Mouse (Mus musculus) CD8-positive naive resting alpha-beta T cell, adult 2 months (primary cell): ENCODE results near the gene Zbed4.
A peak's percentile ranks its signal among the peaks of the same experiment; 100 is the strongest.
"Not testable (repeated sequence)": the region's sequence is repeated elsewhere in the genome, so short reads cannot be mapped to it uniquely, and the experiment has no call there.

ENCODE experiments used
- DNase-seq, 2 experiments: peaks; one replicate each; pipeline ENCODE4 v3.0.0; 2022; ENCODE audit warnings: low read depth in 2 of 2, low spot score in 2 of 2

Zbed4 gene

GRCm38 (mm10) chr15:88736166-88736565 lies 15.3 kb upstream of the Zbed4 start:
- peak in 1 of 2 experiments; percentile 13 for DNase-seq

GRCm38 (mm10) chr15:88738466-88738865 lies 13.0 kb upstream of the Zbed4 start:
- DNase-seq, result no peak

- DNase-seq, result no peak
Observed at GRCm38 (mm10) chr15:88741366-88741765, 10.1 kb upstream of the Zbed4 start.

- not testable (repeated sequence) for DNase-seq
Observed at GRCm38 (mm10) chr15:88743371-88743770, 8.1 kb upstream of the Zbed4 start.

GRCm38 (mm10) chr15:88745347-88745746 lies 6.1 kb upstream of the Zbed4 start:
- DNase-seq, result no peak

GRCm38 (mm10) chr15:88745926-88746325 lies 5.5 kb upstream of the Zbed4 start:
- no peak for DNase-seq

GRCm38 (mm10) chr15:88749617-88750016 lies 1.8 kb upstream of the Zbed4 start:
- not testable (repeated sequence) for DNase-seq

GRCm38 (mm10) chr15:88750032-88750431 lies 1.4 kb upstream of the Zbed4 start:
- DNase-seq, result no peak

- DNase-seq, result peak; percentile 98
Observed at GRCm38 (mm10) chr15:88750677-88751563, 540 bp upstream of the Zbed4 start.

GRCm38 (mm10) chr15:88752403-88752733 lies 908 bp downstream of the Zbed4 start:
- no peak for DNase-seq

GRCm38 (mm10) chr15:88754896-88755295 lies 3.4 kb downstream of the Zbed4 start:
- no peak for DNase-seq

- DNase-seq, result no peak
Observed at GRCm38 (mm10) chr15:88755761-88756160, 4.3 kb downstream of the Zbed4 start.

- no peak for DNase-seq
Observed at GRCm38 (mm10) chr15:88758061-88758460, 6.6 kb downstream of the Zbed4 start.

- no peak for DNase-seq
Observed at GRCm38 (mm10) chr15:88761551-88761950, 10.1 kb downstream of the Zbed4 start.

GRCm38 (mm10) chr15:88766139-88766538 lies 14.7 kb downstream of the Zbed4 start:
- not testable (repeated sequence) for DNase-seq

GRCm38 (mm10) chr15:88768537-88768936 lies 17.1 kb downstream of the Zbed4 start:
- no peak for DNase-seq

GRCm38 (mm10) chr15:88774630-88775029 lies 23.2 kb downstream of the Zbed4 start:
- not testable (repeated sequence) for DNase-seq

GRCm38 (mm10) chr15:88792140-88792850 lies 40.8 kb downstream of the Zbed4 start:
- no peak for DNase-seq

- not testable (repeated sequence) for DNase-seq
Observed at GRCm38 (mm10) chr15:88794729-88795128, 43.3 kb downstream of the Zbed4 start.

GRCm38 (mm10) chr15:88799950-88800371 lies 48.5 kb downstream of the Zbed4 start:
- no peak for DNase-seq

- DNase-seq, result no peak
Observed at GRCm38 (mm10) chr15:88800921-88801354, 49.5 kb downstream of the Zbed4 start.

GRCm38 (mm10) chr15:88801903-88802302 lies 50.4 kb downstream of the Zbed4 start:
- DNase-seq, result no peak
